Mouse (Mus musculus): ENCODE results near the gene Tmem14c.

The Tmem14c gene

GRCm38 (mm10) chr13:41008271-41008670 lies 7.8 kb upstream of the Tmem14c start:
- no peak for DNase-seq (ENCODE audit: extremely low read depth, low read depth)

- DNase-seq (ENCODE audit: extremely low read depth, low read depth) = no peak
Observed at GRCm38 (mm10) chr13:41008946-41009345, 7.1 kb upstream of the Tmem14c start.

- DNase-seq (ENCODE audit: extremely low read depth, low read depth) = peak; percentile 40
Observed at GRCm38 (mm10) chr13:41016797-41017405, 809 bp downstream of the Tmem14c start.

- DNase-seq (ENCODE audit: extremely low read depth, low read depth) = peak; percentile 96
Observed at GRCm38 (mm10) chr13:41017832-41018231, 1.7 kb downstream of the Tmem14c start.

- no peak for DNase-seq (ENCODE audit: extremely low read depth, low read depth)
Observed at GRCm38 (mm10) chr13:41018236-41018635, 2.1 kb downstream of the Tmem14c start.

- peak; percentile 26 for DNase-seq (ENCODE audit: extremely low read depth, low read depth)
Observed at GRCm38 (mm10) chr13:41018756-41019591, 2.9 kb downstream of the Tmem14c start.

- peak; percentile 47 for DNase-seq (ENCODE audit: extremely low read depth, low read depth)
Observed at GRCm38 (mm10) chr13:41020494-41020893, 4.4 kb downstream of the Tmem14c start.

- no peak for DNase-seq (ENCODE audit: extremely low read depth, low read depth)
Observed at GRCm38 (mm10) chr13:41021607-41022006, 5.5 kb downstream of the Tmem14c start.

GRCm38 (mm10) chr13:41022099-41022498 lies 6.0 kb downstream of the Tmem14c start:
- DNase-seq (ENCODE audit: extremely low read depth, low read depth) = no peak

- no peak for DNase-seq (ENCODE audit: extremely low read depth, low read depth)
Observed at GRCm38 (mm10) chr13:41030098-41030497, 14.0 kb downstream of the Tmem14c start.

GRCm38 (mm10) chr13:41042511-41042910 lies 26.4 kb downstream of the Tmem14c start:
- DNase-seq (ENCODE audit: extremely low read depth, low read depth) = no peak

- no peak for DNase-seq (ENCODE audit: extremely low read depth, low read depth)
Observed at GRCm38 (mm10) chr13:41045901-41046300, 29.8 kb downstream of the Tmem14c start.

GRCm38 (mm10) chr13:41047280-41047679 lies 31.2 kb downstream of the Tmem14c start:
- DNase-seq (ENCODE audit: extremely low read depth, low read depth) = no peak

GRCm38 (mm10) chr13:41051965-41052364 lies 35.9 kb downstream of the Tmem14c start:
- DNase-seq (ENCODE audit: extremely low read depth, low read depth) = no peak

- DNase-seq (ENCODE audit: extremely low read depth, low read depth) = no peak
Observed at GRCm38 (mm10) chr13:41067618-41068017, 51.5 kb downstream of the Tmem14c start.

- no peak for DNase-seq (ENCODE audit: extremely low read depth, low read depth)
Observed at GRCm38 (mm10) chr13:41071617-41072016, 55.5 kb downstream of the Tmem14c start.
